Mouse (Mus musculus) lung, adult 2 months (tissue): ENCODE results near the gene Rgs9.

Experiments used
- CTCF ChIP-seq: fragments of 200-500 bp; IDR thresholded peaks from 2 replicates; pipeline ENCODE4 v1.5.1; 2011; ENCODE audit warnings: mild to moderate bottlenecking, low read length, control low read depth; ENCODE audit not compliant: insufficient read depth
- POLR2A ChIP-seq: fragments of 200-500 bp; IDR thresholded peaks from 2 replicates; pipeline ENCODE4 v1.6.1; 2011; ENCODE audit warnings: low read depth, mild to moderate bottlenecking, control low read depth, low read length, borderline replicate concordance; ENCODE audit errors: extremely low read depth

- TF ChIP-seq CTCF (no peak), POLR2A (no peak)
Measured at GRCm38 (mm10) chr11:109269662-109270341, 28.1 kb downstream of the Rgs9 start.
